ENCODE assay signal across 8 mouse cellular contexts in the genomic region with DNA sequence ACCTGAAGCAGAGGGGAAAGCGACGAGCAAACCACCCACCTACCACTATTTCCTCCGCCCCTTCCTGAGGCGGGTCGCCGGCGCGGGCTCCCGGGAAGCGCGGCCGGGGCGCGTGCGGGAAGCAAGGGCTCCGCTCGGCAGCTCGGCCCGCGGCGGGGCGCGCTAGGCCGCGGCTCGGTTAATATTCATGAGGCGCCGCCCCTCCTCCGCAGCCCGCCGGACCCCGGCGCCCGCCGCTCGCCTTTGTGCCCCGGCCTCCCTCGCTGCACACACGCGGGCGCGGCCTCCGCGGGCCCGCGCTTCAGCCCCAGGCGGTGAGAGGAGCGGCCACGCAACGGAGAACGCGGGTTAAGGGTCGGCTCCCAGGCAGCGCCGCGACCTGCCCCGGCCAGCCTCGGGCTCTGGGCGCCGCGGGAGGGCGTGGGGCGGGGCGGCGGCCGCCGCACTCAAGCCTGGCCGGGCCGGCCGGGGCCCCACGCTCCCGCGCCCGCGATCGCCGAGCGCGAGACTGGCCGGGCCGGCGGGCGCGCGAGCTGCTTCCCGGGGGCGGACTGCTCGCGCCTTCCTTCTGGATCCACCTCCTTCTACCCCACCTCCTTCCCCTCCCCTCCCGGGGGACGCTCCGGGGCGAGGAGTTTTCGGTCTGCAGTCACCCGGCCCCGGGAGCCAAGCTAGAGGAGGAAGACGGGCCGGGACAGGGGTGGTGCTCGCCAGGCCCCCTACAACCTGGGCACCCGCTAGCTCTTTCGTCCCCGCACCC. TPM values are rescaled to one million over a fixed set of nuclear protein-coding genes. Genes with fewer than 3 reads are reported as not detected.
A peak's percentile ranks its signal among the peaks of the same experiment; 100 is the strongest.
DNase-seq lines count a peak whose midpoint lies in the region; ATAC-seq lines count a peak whose summit lies in the region.

A gene (minus strand): TSS at position 441 of the 760 bp plus-strand sequence.

- H3K4me1 ChIP-seq in intestine, embryonic 15.5 days (replicated peaks): peaks cover 5% of the 10 kb centered on the region; the same call in 1 of the 2 replicates

- DNase-seq in adrenal gland, adult 18-20 months (ENCODE audit: low spot score in 2 of 2): peak; percentile 78 to 79
- DNase-seq in embryo, embryonic 9.5 days (ENCODE audit: extremely low spot score): peak; percentile 80
- peak; percentile 79 to 89 for DNase-seq in gastrocnemius, postnatal 4 days (ENCODE audit: low spot score in 2 of 2)
- DNase-seq in left cerebral cortex, postnatal 36 days (ENCODE audit: low spot score in 2 of 2): peak; percentile 76
- peak; percentile 79 for DNase-seq in mesoderm, embryonic 11.5 days (ENCODE audit: low read depth, low spot score)
- peak; percentile 73 for DNase-seq in right cerebral cortex, postnatal 4 days
- DNase-seq in yolk sac, embryonic 10.5 days (ENCODE audit: low spot score): peak; percentile 79

- H3K4me3 ChIP-seq in intestine, embryonic 15.5 days (replicated peaks): peak within 1 kb of the TSS; percentile 96

- no peaks in the 10 kb centered on the region for H3K9me3 ChIP-seq in intestine, embryonic 15.5 days

- intact Hi-C loops in left cerebral cortex, postnatal 36 days (cut with DNase I): loop anchor here (2.0 to 5.0 kb wide), 4 partner anchors 66 to 219 kb away; no protein-coding TSS in a partner anchor

- peak; percentile 74 for ATAC-seq in intestine, embryonic 15.5 days

- peak within 1 kb of the TSS; percentile 99 for H3K27ac ChIP-seq in intestine, embryonic 15.5 days

- H3K9ac ChIP-seq in intestine, embryonic 15.5 days: peak within 1 kb of the TSS; percentile 97

- under 1% methylated on average over 100 of the region's 102 CpGs for WGBS in intestine, embryonic 15.5 days

- no peaks in the 10 kb centered on the region for H3K27me3 ChIP-seq in intestine, embryonic 15.5 days (replicated peaks)

- peak within 1 kb of the TSS; percentile 74 for H3K4me2 ChIP-seq in intestine, embryonic 15.5 days (replicated peaks)

- no peaks in the 10 kb centered on the region for H3K36me3 ChIP-seq in intestine, embryonic 15.5 days

RNA-seq across cellular contexts. Expression of the gene that starts here (rescaled TPM):
- 10 to 100 TPM; 55.5 to 67.8 TPM for total RNA-seq in adrenal gland, adult 18-20 months (2021)
- 10 to 100 TPM; 87.5 to 91.7 TPM for total RNA-seq in gastrocnemius, postnatal 4 days (2021)
- polyA plus RNA-seq in intestine, embryonic 15.5 days (2015; fragmentation: Nextera tagmentation; extraction: Ambion mirVana): 10.2 and 13.6 TPM in 2 replicates
- total RNA-seq in left cerebral cortex, postnatal 36 days (2021): 100 to 1,000 TPM; 210 to 310 TPM

Comparison
In these comparisons a context has a peak if more than half of its experiments do, and no peak if none do; other contexts are left out.
1. Peak in every context shown above with its lines: DNase-seq, ATAC-seq, H3K4me3 ChIP-seq and H3K27ac ChIP-seq.